Mouse (Mus musculus): ENCODE data around the gene Car9.

The Car9 gene

DNA sequence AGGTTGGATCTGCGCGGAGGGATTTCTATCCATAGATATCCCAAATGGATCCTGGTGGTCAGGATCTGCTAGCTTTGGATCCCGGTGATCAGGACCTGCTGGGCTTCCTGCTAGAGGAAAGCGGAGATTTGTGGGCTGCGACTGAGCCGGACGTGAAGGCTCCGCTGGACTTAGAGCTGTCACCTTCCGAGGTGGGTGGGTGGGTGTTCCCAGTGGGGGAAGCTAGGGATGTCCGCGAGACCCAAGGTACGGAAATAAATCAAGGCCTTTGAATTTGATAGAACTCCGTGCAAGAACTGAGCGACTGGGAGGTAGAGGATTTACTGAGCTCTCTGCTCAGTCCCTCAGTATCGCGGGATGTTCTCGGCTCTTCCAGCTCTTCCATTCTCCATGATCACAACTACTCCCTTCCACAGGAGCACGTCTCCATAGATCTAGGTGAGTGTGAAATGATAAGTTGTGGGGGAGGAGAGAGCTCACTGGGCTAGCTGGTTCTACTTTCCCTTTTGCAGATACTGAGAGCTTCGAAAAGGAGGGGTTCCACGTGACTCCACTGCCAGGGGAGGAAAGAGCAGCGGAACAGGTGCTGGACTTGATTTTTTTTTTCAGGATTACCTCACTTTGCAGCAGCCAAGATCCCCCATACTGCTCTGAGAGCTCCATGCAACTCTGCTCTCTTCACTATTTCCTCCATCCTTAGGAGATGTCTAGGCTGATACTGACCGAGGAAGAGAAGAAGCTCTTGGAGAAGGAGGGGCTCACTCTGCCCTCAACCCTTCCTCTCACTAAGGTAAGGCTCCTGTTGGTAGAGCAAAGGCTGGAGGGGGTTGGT is 56.2 kb downstream of the Car9 start:
- no peak for DNase-seq (ENCODE audit: low spot score)

Data from lung, postnatal 25 days (tissue).